Mouse (Mus musculus) testis, adult 2 months (tissue): ENCODE measurements at regions not wholly inside any gene's neighbourhood (a gene's known extent, or its start where the extent isn't known, plus 50 kb on each side); places are given as distances from the start of the nearest gene placed in this dataset.

Experiments used
- CTCF ChIP-seq: fragments of 200-500 bp; IDR thresholded peaks from 2 replicates; pipeline ENCODE4 v1.5.1; 2012; ENCODE audit warnings: low read depth, mild to moderate bottlenecking, inconsistent platforms, low read length, moderate library complexity; ENCODE audit not compliant: control insufficient read depth, insufficient read depth, insufficient replicate concordance
- POLR2A ChIP-seq: fragments of 200-500 bp; IDR thresholded peaks from 2 replicates; pipeline ENCODE4 v1.6.1; 2012; ENCODE audit warnings: low read depth, mild to moderate bottlenecking, inconsistent platforms, low read length, moderate library complexity; ENCODE audit not compliant: control insufficient read depth

GRCm38 (mm10) chr3:128210591-128210990, 314.5 kb upstream of the Fam241a start:
- TF ChIP-seq CTCF (no peak), POLR2A (no peak)
